Comparison of ENCODE assay signal across 16 mouse cellular contexts in genomic region chr12:39515690-39516089, GRCm38 (mm10).
"Had no signal": no experiment of that assay in that cellular context is flagged by ENCODE, and none has a peak within 500 bp of the region (broad histone marks: within the 10 kb centered on the region; RNA-seq: fewer than 3 reads in every experiment).

No protein-coding gene starts in this region.

- H3K9me3 ChIP-seq: neural tube, embryonic 13.5 days; neural tube, embryonic 15.5 days; stomach, embryonic 15.5 days had no signal

- H3K4me2 ChIP-seq: neural tube, embryonic 13.5 days; neural tube, embryonic 15.5 days; stomach, embryonic 15.5 days had no signal

- H3K27ac ChIP-seq: neural tube, embryonic 13.5 days; neural tube, embryonic 15.5 days; stomach, embryonic 15.5 days; stomach, postnatal 0 days had no signal

- DNase-seq: retina, postnatal 1 day; right cerebral cortex, adult 18-20 months; right cerebral cortex, postnatal 14 days; right cerebral cortex, postnatal 25 days; right cerebral cortex, postnatal 4 days; spleen, adult 18-20 months; thymus, adult 18-20 months; thymus, adult 2 months; thymus, postnatal 14 days; thymus, postnatal 25 days; thymus, postnatal 36 days; thymus, postnatal 4 days had no signal

- H3K4me3 ChIP-seq: neural tube, embryonic 13.5 days; neural tube, embryonic 15.5 days; stomach, embryonic 15.5 days had no signal

- H3K4me1 ChIP-seq: neural tube, embryonic 13.5 days; neural tube, embryonic 15.5 days; stomach, embryonic 15.5 days had no signal

- H3K9ac ChIP-seq: neural tube, embryonic 13.5 days; neural tube, embryonic 15.5 days; stomach, embryonic 15.5 days had no signal

- H3K27me3 ChIP-seq: neural tube, embryonic 13.5 days; neural tube, embryonic 15.5 days had no signal

- H3K36me3 ChIP-seq: neural tube, embryonic 13.5 days; neural tube, embryonic 15.5 days; stomach, embryonic 15.5 days had no signal
